Mouse (Mus musculus) liver, embryonic 12.5 days (tissue): ENCODE data around the gene Frmd5. TPM values are rescaled to one million over a fixed set of nuclear protein-coding genes. Genes with fewer than 3 reads are reported as not detected.

Experiments
- ATAC-seq: fragments of 200-750 bp; cut with Nextera tagmentation; 2 replicates; pipeline ENCODE4 v1.8.0; 2017; ENCODE audit warnings: moderate number of reproducible peaks, mild to moderate bottlenecking, moderate library complexity
- H3K27ac ChIP-seq: fragments of 300-500 bp; sonication (generic); 2 replicates; pipeline ENCODE4 v1.5.1; 2016; ENCODE audit warnings: mild to moderate bottlenecking
- H3K27me3 ChIP-seq: fragments of 300-500 bp; sonication (generic); replicated peaks from 2 replicates; pipeline ENCODE4 v1.6.1; 2016; ENCODE audit warnings: mild to moderate bottlenecking, moderate library complexity
- H3K36me3 ChIP-seq: fragments of 300-500 bp; sonication (generic); 2 replicates; pipeline ENCODE4 v1.6.1; 2016; ENCODE audit warnings: mild to moderate bottlenecking, moderate library complexity
- H3K4me1 ChIP-seq: fragments of 300-500 bp; sonication (generic); 2 replicates; pipeline ENCODE4 v1.6.1; 2016
- H3K4me2 ChIP-seq: fragments of 300-500 bp; sonication (generic); 2 replicates; pipeline ENCODE4 v1.6.1; 2016; ENCODE audit warnings: mild to moderate bottlenecking, moderate library complexity
- H3K4me3 ChIP-seq: fragments of 300-500 bp; sonication (generic); 2 replicates; pipeline ENCODE4 v1.5.1; 2016; ENCODE audit warnings: mild to moderate bottlenecking, moderate library complexity
- H3K9ac ChIP-seq: fragments of 300-500 bp; sonication (generic); 2 replicates; pipeline ENCODE4 v1.6.1; 2016; ENCODE audit warnings: mild to moderate bottlenecking, moderate library complexity
- H3K9me3 ChIP-seq: fragments of 300-500 bp; sonication (generic); replicated peaks from 2 replicates; pipeline ENCODE4 v1.6.1; 2016; ENCODE audit warnings: mild to moderate bottlenecking, moderate library complexity
- WGBS: fragments of 180-500 bp; shearing (Covaris S2); methylation state at CpG from one replicate; pipeline ENCODE4 v1.1.7; 2016; ENCODE audit not compliant: insufficient replicate concordance; 5-methylcytosine and 5-hydroxymethylcytosine counted together
- polyA plus RNA-seq: library from polyadenylated mRNA; unstranded; fragments of >200 nt; fragmentation: Nextera tagmentation; extraction: Ambion mirVana; gene quantifications from 2 replicates; pipeline ENCODE4 v1.2.1, GENCODE M21; 2016

Gene Frmd5
- polyA plus RNA-seq, 1 experiment from 2014 or later: 0.25 TPM

DNA sequence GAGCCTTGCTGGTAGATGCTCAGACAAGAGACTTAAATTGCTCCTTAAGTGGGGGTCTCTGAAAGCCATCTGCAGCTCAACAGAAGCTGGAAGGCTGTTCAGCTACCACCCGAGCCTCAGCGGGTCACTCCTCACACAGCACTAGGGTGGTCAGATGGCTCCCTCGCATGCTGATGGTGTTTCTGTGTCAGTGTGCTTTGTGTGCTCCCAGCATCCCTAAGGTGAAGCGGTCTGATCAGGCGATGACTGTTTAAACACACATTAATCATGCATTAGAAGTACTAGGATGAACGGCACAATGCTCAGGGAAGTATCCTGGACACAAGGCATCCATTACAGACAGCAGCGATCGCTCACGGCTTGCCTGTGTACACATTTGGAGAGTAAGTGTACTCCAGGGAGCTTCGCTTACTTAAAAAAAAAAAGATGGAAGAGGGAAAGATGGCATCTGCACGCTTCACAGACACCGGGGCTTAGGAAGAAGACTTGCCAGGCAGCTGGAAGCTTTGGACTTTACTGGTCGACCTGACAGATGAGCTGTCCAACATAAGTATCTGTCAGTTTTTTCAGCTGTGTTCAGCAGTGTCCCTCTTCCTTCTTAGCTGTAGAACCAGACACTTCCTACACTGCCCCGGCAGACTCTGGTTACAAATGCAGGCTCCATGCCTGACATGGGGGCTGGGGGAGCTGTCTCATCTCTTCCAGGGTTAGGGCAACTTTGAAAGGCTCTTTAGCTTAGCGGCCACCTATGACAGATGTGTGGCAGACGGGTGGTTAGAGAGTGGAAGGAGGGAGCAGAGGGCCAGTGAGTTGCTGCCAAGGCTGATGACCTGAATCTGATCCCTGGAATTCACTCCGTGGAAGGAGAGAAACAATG, 196.6 kb downstream of the Frmd5 start:
- Histone ChIP-seq H3K9me3 (no peaks in the 10 kb centered on the region), H3K27ac (no peak overlapping the region), H3K4me1 (no peaks in the 10 kb centered on the region), H3K27me3 (no peaks in the 10 kb centered on the region), H3K36me3 (no peaks in the 10 kb centered on the region), H3K4me3 (no peak overlapping the region), H3K9ac (no peak overlapping the region), H3K4me2 (no peak overlapping the region)
- WGBS: 66% methylated on average over 17 of the region's 17 CpGs
- ATAC-seq: no peak

- H3K9ac ChIP-seq: no peak overlapping the region
- WGBS: 66% methylated on average over 11 of the region's 11 CpGs
Measured at GRCm38 (mm10) chr2:121609141-121609724, 197.7 kb downstream of the Frmd5 start.

DNA sequence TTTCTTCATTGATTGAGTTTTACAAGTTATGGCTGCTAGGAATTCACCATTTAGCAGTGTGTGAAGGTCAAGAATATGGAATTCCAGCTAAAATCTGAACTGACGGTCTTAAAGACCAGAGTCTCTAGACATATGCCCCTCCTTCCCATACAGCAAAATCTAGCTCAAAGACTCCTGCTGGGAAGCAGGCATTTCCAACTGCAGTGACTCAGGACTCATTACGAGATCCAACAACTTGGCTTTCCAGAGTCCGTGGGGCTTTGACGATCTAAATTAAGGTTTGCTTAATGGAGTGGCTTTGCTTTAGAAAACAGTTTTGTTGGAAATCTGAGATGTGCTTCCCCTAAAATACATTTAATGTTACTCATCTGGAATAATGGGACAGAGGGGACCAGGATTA, 204.5 kb downstream of the Frmd5 start:
- H3K4me2 ChIP-seq: no peak overlapping the region
- no peaks in the 10 kb centered on the region for H3K9me3 ChIP-seq
- 82% methylated on average over 4 of the region's 4 CpGs for WGBS
- no peak overlapping the region for H3K9ac ChIP-seq
- no peaks in the 10 kb centered on the region for H3K36me3 ChIP-seq
- H3K27ac ChIP-seq: no peak overlapping the region
- H3K4me3 ChIP-seq: no peak overlapping the region
- H3K27me3 ChIP-seq: no peaks in the 10 kb centered on the region
- no peaks in the 10 kb centered on the region; the same call in 1 of the 2 replicates for H3K4me1 ChIP-seq
- no peak for ATAC-seq

More at GRCm38 (mm10) chr2:121609141-121609724, 197.7 kb downstream of the Frmd5 start:
- ATAC-seq: no peak
- H3K9me3 ChIP-seq: no peaks in the 10 kb centered on the region
- no peak overlapping the region for H3K27ac ChIP-seq
- H3K27me3 ChIP-seq: no peaks in the 10 kb centered on the region
- H3K4me1 ChIP-seq: no peaks in the 10 kb centered on the region
- no peak overlapping the region for H3K4me3 ChIP-seq
- no peaks in the 10 kb centered on the region for H3K36me3 ChIP-seq
- H3K4me2 ChIP-seq: no peak overlapping the region

DNA sequence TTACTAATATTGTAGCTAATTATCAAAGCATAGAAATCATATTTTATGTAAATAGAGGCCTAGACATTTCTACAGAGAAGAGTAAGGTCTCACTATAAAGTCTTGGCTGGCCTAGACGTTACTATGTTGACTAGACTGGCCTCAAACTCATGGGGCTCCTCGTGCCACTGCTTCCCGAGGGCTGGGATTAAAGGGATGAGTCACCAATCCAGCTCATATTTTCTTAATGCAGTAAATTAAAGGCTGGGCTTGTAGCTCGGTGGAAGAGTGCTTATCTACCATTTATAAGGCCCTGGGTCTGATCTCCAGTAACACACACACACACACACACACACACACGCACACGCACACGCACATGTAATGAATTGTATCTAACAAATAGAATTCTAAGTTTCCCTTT, 205.3 kb downstream of the Frmd5 start:
- Histone ChIP-seq H3K4me2 (no peak overlapping the region), H3K9ac (no peak overlapping the region), H3K4me1 (no peaks in the 10 kb centered on the region; the same call in 1 of the 2 replicates), H3K27me3 (peaks cover 4% of the 10 kb centered on the region; the same call in 1 of the 2 replicates), H3K4me3 (no peak overlapping the region), H3K36me3 (no peaks in the 10 kb centered on the region), H3K9me3 (no peaks in the 10 kb centered on the region), H3K27ac (no peak overlapping the region)
- ATAC-seq: no peak
- WGBS: 54% methylated on average over 7 of the region's 7 CpGs

DNA sequence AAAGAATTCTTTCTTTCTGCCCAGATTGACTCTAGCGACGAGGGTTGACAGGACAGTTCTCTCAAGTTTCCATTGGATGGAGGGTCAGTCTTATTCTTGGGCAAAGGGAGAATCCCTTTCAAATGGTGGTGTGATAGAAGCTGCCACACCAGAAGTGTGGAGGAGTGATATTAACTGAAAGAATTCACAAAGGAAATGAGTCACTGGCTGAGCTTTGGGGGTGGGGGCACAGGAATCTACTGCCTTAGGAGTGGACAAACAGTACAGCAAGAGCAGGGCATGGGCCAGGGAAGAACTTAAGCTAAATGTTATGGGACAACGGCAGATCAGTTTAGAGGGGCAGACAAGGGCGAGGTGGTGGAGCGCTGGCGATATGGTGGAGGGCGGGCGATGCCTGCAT, 206.2 kb downstream of the Frmd5 start:
- Histone ChIP-seq H3K4me3 (no peak overlapping the region), H3K4me1 (peaks cover 4% of the 10 kb centered on the region; the same call in 1 of the 2 replicates), H3K9ac (no peak overlapping the region), H3K27ac (no peak overlapping the region), H3K36me3 (no peaks in the 10 kb centered on the region), H3K4me2 (no peak overlapping the region), H3K27me3 (peaks cover 12% of the 10 kb centered on the region; the same call in 1 of the 2 replicates), H3K9me3 (no peaks in the 10 kb centered on the region)
- ATAC-seq: no peak
- 67% methylated on average over 8 of the region's 8 CpGs for WGBS

- H3K4me3 ChIP-seq: no peak overlapping the region
- H3K27me3 ChIP-seq: peaks cover 17% of the 10 kb centered on the region; the same call in 1 of the 2 replicates
- WGBS: 49% methylated on average over 7 of the region's 7 CpGs
- no peaks in the 10 kb centered on the region for H3K9me3 ChIP-seq
- H3K9ac ChIP-seq: no peak overlapping the region
- H3K27ac ChIP-seq: no peak overlapping the region
- H3K4me1 ChIP-seq: peaks cover 26% of the 10 kb centered on the region
- no peak overlapping the region for H3K4me2 ChIP-seq
- no peaks in the 10 kb centered on the region for H3K36me3 ChIP-seq
- no peak for ATAC-seq
Measured at GRCm38 (mm10) chr2:121598249-121598648, 208.6 kb downstream of the Frmd5 start.

GRCm38 (mm10) chr2:121596621-121597020, 210.3 kb downstream of the Frmd5 start:
- Histone ChIP-seq H3K9ac (no peak overlapping the region), H3K36me3 (no peaks in the 10 kb centered on the region), H3K4me1 (peaks cover 26% of the 10 kb centered on the region), H3K27ac (no peak overlapping the region), H3K4me3 (no peak overlapping the region), H3K9me3 (no peaks in the 10 kb centered on the region), H3K4me2 (no peak overlapping the region), H3K27me3 (peaks cover 17% of the 10 kb centered on the region; the same call in 1 of the 2 replicates)
- ATAC-seq: no peak
- 61% methylated on average over 2 of the region's 2 CpGs for WGBS

DNA sequence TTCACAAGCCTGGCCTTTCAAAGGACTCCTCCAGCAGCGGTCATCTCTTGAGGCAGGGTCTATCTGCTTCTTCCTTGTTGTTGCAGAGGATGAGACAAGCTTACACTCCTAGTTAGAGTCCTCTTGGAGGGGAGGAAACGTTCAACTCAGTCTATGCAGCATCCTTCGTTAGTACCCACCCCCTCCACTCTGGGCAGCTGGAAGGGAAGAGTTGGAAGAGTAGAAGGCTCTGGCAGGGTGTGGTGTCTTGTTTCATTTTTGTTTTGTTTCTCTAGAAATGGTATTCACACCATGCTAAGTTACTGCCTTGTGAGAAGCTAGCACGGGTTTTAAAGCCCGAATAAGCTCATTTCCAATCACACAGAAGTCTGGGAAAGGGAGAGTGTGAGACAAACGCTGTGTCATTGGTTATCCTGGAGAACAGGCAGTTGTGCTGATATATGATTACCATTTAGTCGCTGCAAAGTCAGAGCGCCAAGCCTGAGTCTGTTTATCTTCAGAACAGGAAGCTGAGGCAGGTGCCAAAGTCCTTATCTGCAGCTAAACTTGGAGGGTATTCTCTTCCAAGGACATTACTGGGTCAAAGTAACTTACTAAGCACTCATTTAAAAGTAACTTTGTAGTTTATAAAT, 212.1 kb downstream of the Frmd5 start:
- Histone ChIP-seq H3K4me3 (peak overlapping the region; percentile 6; the same call in 1 of the 2 replicates), H3K9ac (no peak overlapping the region), H3K4me1 (peaks cover 26% of the 10 kb centered on the region), H3K9me3 (no peaks in the 10 kb centered on the region), H3K27ac (no peak overlapping the region), H3K27me3 (peaks cover 18% of the 10 kb centered on the region; the same call in 1 of the 2 replicates), H3K36me3 (no peaks in the 10 kb centered on the region), H3K4me2 (peak overlapping the region; percentile 50)
- WGBS: 6% methylated on average over 8 of the region's 8 CpGs
- ATAC-seq: peak; percentile 84

DNA sequence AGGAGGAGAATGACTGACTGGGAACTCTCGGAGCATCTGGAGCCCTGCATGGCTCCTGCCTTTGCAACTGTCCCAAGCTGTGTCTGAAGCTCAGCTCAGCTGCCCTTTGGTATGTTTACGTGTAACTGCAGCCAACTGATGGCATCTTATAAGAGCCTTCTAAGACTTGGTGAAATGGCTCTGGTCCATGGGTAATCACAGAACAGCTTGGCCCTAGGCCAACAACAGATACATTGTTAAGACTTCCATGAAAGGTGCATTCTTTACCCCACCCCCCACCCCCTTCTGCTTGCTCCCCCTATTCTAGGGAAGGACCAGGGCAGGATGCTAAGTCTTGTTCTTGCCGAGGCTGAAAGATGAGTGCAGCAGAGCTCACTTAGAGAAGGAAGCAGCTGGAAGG, 212.8 kb downstream of the Frmd5 start:
- H3K9me3 ChIP-seq: no peaks in the 10 kb centered on the region
- no peaks in the 10 kb centered on the region for H3K36me3 ChIP-seq
- H3K27ac ChIP-seq: no peak overlapping the region
- ATAC-seq: no peak
- peak overlapping the region; percentile 50 for H3K4me2 ChIP-seq
- WGBS: 54% methylated on average over 3 of the region's 3 CpGs
- H3K4me3 ChIP-seq: no peak overlapping the region
- peaks cover 22% of the 10 kb centered on the region; the same call in 1 of the 2 replicates for H3K27me3 ChIP-seq
- peaks cover 26% of the 10 kb centered on the region for H3K4me1 ChIP-seq
- no peak overlapping the region for H3K9ac ChIP-seq

- Histone ChIP-seq H3K36me3 (no peaks in the 10 kb centered on the region), H3K4me2 (peak overlapping the region; percentile 35), H3K27ac (0 out of 2 replicates have a peak overlapping the region, but pooled peaks have one; percentile 43), H3K9ac (no peak overlapping the region), H3K4me3 (no peak overlapping the region), H3K27me3 (0 out of 2 replicates have a peak, but pooled peaks cover 5% of the 10 kb centered on the region), H3K4me1 (peaks cover 25% of the 10 kb centered on the region), H3K9me3 (no peaks in the 10 kb centered on the region)
- WGBS: 55% methylated on average over 4 of the region's 4 CpGs
- ATAC-seq: no peak
Measured at GRCm38 (mm10) chr2:121588309-121588694, 218.6 kb downstream of the Frmd5 start.

- 21% methylated on average over 12 of the region's 12 CpGs for WGBS
- H3K27ac ChIP-seq: peak overlapping the region; percentile 43; the same call in 1 of the 2 replicates
- ATAC-seq: peak; percentile 79
Measured at GRCm38 (mm10) chr2:121587523-121588308, 219.2 kb downstream of the Frmd5 start.

More at GRCm38 (mm10) chr2:121587523-121588308, 219.2 kb downstream of the Frmd5 start:
- Histone ChIP-seq H3K9ac (no peak overlapping the region), H3K4me3 (no peak overlapping the region), H3K27me3 (0 out of 2 replicates have a peak, but pooled peaks cover 5% of the 10 kb centered on the region), H3K4me2 (peak overlapping the region; percentile 35), H3K9me3 (no peaks in the 10 kb centered on the region), H3K4me1 (peaks cover 25% of the 10 kb centered on the region), H3K36me3 (no peaks in the 10 kb centered on the region)
